In the genomic region with DNA sequence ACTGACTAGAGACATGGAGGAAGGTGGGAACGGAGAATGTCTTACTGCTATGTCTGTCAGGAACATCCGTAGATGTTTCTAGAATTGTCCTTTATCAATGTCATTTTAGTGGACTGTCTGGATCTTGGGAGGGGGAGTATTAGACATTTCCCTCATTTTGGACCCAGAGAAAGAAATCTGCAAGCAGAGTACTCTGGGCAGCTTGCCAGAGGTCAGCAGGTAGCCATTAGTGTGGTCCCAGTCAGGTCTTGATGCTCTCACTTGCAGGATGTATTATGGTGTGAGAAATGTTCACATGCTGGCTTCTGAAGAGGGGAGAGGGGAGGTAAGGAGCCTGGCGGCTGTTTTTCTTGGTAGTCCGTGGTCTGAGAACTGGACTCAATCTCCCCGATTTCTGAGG, we compare ENCODE assay signal across 22 mouse cellular contexts. TPM values are rescaled to one million over a fixed set of nuclear protein-coding genes. Genes with fewer than 3 reads are reported as not detected.
DNase-seq lines count a peak whose midpoint lies in the region; ATAC-seq and TF ChIP-seq lines count a peak whose summit lies in the region.
"Had no signal": no experiment of that assay in that cellular context is flagged by ENCODE, and none has a peak within 500 bp of the region (broad histone marks: within the 10 kb centered on the region; RNA-seq: fewer than 3 reads in every experiment).

No protein-coding gene starts in this region.

- no peaks in the 10 kb centered on the region for H3K36me3 ChIP-seq in midbrain, embryonic 15.5 days (replicated peaks)
- no peaks in the 10 kb centered on the region for H3K36me3 ChIP-seq in midbrain, embryonic 14.5 days (ENCODE audit: control insufficient read depth, insufficient read depth, low read length)
- peaks cover 16% of the 10 kb centered on the region for H3K36me3 ChIP-seq in E14TG2a.4 (ENCODE audit: insufficient read depth, low read length)
- H3K36me3 ChIP-seq: embryonic facial prominence, embryonic 15.5 days; forebrain, embryonic 10.5 days; hindbrain, embryonic 12.5 days had no signal

- no peak for TF ChIP-seq CTCF in E14TG2a.4 (conservative IDR thresholded peaks at IDR 0.05; ENCODE audit: low read length)
- TF ChIP-seq CTCF in brain, embryonic 14.5 days (IDR thresholded peaks at IDR 0.05; ENCODE audit: borderline replicate concordance, extremely low read depth, insufficient read depth, insufficient read length), result no peak

- DNase-seq in layer of hippocampus, adult 11-12 months (ENCODE audit: low spot score), result peak; percentile 2
- DNase-seq in layer of hippocampus, adult 9-11 months, result no peak
- DNase-seq in midbrain, embryonic 14.5 days, result no peak
- peak; percentile 8 for DNase-seq in brain, embryonic 14.5 days (ENCODE audit: low read depth)
- DNase-seq in right cerebral cortex, postnatal 14 days, result no peak
- no peak for DNase-seq in spleen, adult 12 weeks (ENCODE audit: low spot score)
- DNase-seq: adrenal gland, postnatal 10 days; cerebellum, adult 11-12 months; cerebellum, postnatal 36 days; forebrain, postnatal 0 days; heart, postnatal 10 days; right cerebral cortex, postnatal 4 days had no signal

- no peak overlapping the region for H3K27ac ChIP-seq in midbrain, embryonic 15.5 days
- H3K27ac ChIP-seq in midbrain, embryonic 14.5 days (replicated peaks; ENCODE audit: low read depth, low read length), result no peak overlapping the region
- H3K27ac ChIP-seq: embryonic facial prominence, embryonic 15.5 days; hindbrain, embryonic 12.5 days; left cerebral cortex, adult 2 months; liver, embryonic 14.5 days had no signal

- H3K4me3 ChIP-seq in midbrain, embryonic 15.5 days, result no peak overlapping the region
- H3K4me3 ChIP-seq in midbrain, embryonic 14.5 days (replicated peaks; ENCODE audit: low read depth, low read length), result no peak overlapping the region
- H3K4me3 ChIP-seq in E14TG2a.4 (replicated peaks; ENCODE audit: low read length), result peak overlapping the region; percentile 93

- H3K4me1 ChIP-seq in midbrain, embryonic 15.5 days, result peaks cover 23% of the 10 kb centered on the region
- H3K4me1 ChIP-seq in midbrain, embryonic 14.5 days (ENCODE audit: control insufficient read depth, insufficient read depth, low read length), result peaks cover 15% of the 10 kb centered on the region
- peaks cover 56% of the 10 kb centered on the region for H3K4me1 ChIP-seq in E14TG2a.4 (replicated peaks; ENCODE audit: low read depth, low read length)

- H3K9ac ChIP-seq in midbrain, embryonic 15.5 days, result no peak overlapping the region
- no peak overlapping the region for H3K9ac ChIP-seq in midbrain, embryonic 14.5 days (replicated peaks; ENCODE audit: low read length)
- H3K9ac ChIP-seq: embryonic facial prominence, embryonic 15.5 days; forebrain, postnatal 0 days; hindbrain, embryonic 12.5 days; liver, embryonic 14.5 days had no signal

- TF ChIP-seq POLR2A in brain, embryonic 14.5 days (IDR thresholded peaks at IDR 0.05; ENCODE audit: borderline replicate concordance, extremely low read depth, insufficient read depth, insufficient read length, poor library complexity, severe bottlenecking), result no peak

- H3K9me3 ChIP-seq in midbrain, embryonic 15.5 days, result no peaks in the 10 kb centered on the region
- H3K9me3 ChIP-seq in midbrain, embryonic 14.5 days (ENCODE audit: control insufficient read depth, low read length), result no peaks in the 10 kb centered on the region
- peaks cover 15% of the 10 kb centered on the region for H3K9me3 ChIP-seq in E14TG2a.4 (ENCODE audit: low read length)
- H3K9me3 ChIP-seq: embryonic facial prominence, embryonic 15.5 days; forebrain, embryonic 10.5 days; hindbrain, embryonic 12.5 days had no signal

- ATAC-seq in midbrain, embryonic 15.5 days (replicated peaks), result no peak
- ATAC-seq in midbrain, embryonic 14.5 days (ENCODE audit: low FRiP score, low TSS enrichment), result no peak
- ATAC-seq: forebrain, postnatal 0 days; inflammation-experienced regulatory T-cells, adult 6 months; Patski had no signal

- peak overlapping the region; percentile 92; the same call in 1 of the 2 replicates for H3K4me2 ChIP-seq in midbrain, embryonic 15.5 days
- no peak overlapping the region for H3K4me2 ChIP-seq in midbrain, embryonic 14.5 days (ENCODE audit: low read length)

- 63% methylated on average over 5 of the region's 5 CpGs for WGBS in midbrain, embryonic 15.5 days
- 65% methylated on average over 5 of the region's 5 CpGs for WGBS in midbrain, embryonic 14.5 days

- peaks cover 22% of the 10 kb centered on the region for H3K27me3 ChIP-seq in midbrain, embryonic 15.5 days (replicated peaks)
- H3K27me3 ChIP-seq in midbrain, embryonic 14.5 days (ENCODE audit: control insufficient read depth, insufficient read depth, low read length), result peaks cover 19% of the 10 kb centered on the region; the same call in 1 of the 2 replicates
- H3K27me3 ChIP-seq in E14TG2a.4 (ENCODE audit: insufficient read depth, low read length), result peaks cover 18% of the 10 kb centered on the region
- H3K27me3 ChIP-seq: Patski had no signal

RNA-seq across cellular contexts. Expression of a gene that starts 1.7 kb away (rescaled TPM):
- polyA plus RNA-seq in midbrain, embryonic 15.5 days (2015; fragmentation: Nextera tagmentation; extraction: Ambion mirVana), result 97.7 and 99.9 TPM in 2 replicates
- polyA plus RNA-seq in midbrain, embryonic 14.5 days (2014; fragmentation: Nextera tagmentation; extraction: Ambion mirVana), result 80.8 and 109 TPM in 2 replicates
- polyA plus RNA-seq in brain, embryonic 14.5 days (2012; rRNA removed), result 23.9 and 28.9 TPM in 2 replicates

RNA-seq across cellular contexts. Expression of a gene that starts 21.4 kb away (rescaled TPM):
- 0.15 TPM in 1 of 2 replicates, not detected in the other for polyA plus RNA-seq in midbrain, embryonic 15.5 days (2015; fragmentation: Nextera tagmentation; extraction: Ambion mirVana)
- polyA plus RNA-seq in midbrain, embryonic 14.5 days (2014; fragmentation: Nextera tagmentation; extraction: Ambion mirVana), result 0.20 TPM in 1 of 2 replicates, not detected in the other
- polyA plus RNA-seq in brain, embryonic 14.5 days (2012; rRNA removed), result 0.23 and 0.49 TPM in 2 replicates
- polyA plus RNA-seq: forebrain, postnatal 0 days; heart, embryonic 11.5 days; inflammation-experienced regulatory T-cells, adult 6 months had no signal

Comparison
In these comparisons a context has a peak if more than half of its experiments do, and no peak if none do; other contexts are left out.
1. DNase-seq: peak in layer of hippocampus, adult 11-12 months (single experiment) and brain, embryonic 14.5 days (single experiment); none in layer of hippocampus, adult 9-11 months (single experiment), midbrain, embryonic 14.5 days (single experiment), right cerebral cortex, postnatal 14 days (single experiment) and spleen, adult 12 weeks (single experiment).